Mouse (Mus musculus) left cerebral cortex, adult 9 months (tissue): ENCODE data around the gene Galnt10.

Experiments
- DNase-seq, 2 experiments: peaks; one replicate each; pipeline ENCODE4 v3.0.0; 2022; ENCODE audit warnings: low spot score in 2 of 2

Galnt10 gene

GRCm38 (mm10) chr11:57827915-57828545 is 182.8 kb downstream of the Galnt10 start:
- no peak for DNase-seq

GRCm38 (mm10) chr11:57828955-57829870 is 184.0 kb downstream of the Galnt10 start:
- no peak for DNase-seq

GRCm38 (mm10) chr11:57829871-57830775 is 184.9 kb downstream of the Galnt10 start:
- no peak for DNase-seq

GRCm38 (mm10) chr11:57831281-57831781 is 186.1 kb downstream of the Galnt10 start:
- DNase-seq, result no peak

GRCm38 (mm10) chr11:57831861-57832260 is 186.6 kb downstream of the Galnt10 start:
- DNase-seq, result no peak

- DNase-seq, result no peak
Observed at GRCm38 (mm10) chr11:57832552-57833201, 187.4 kb downstream of the Galnt10 start, which contains the start of gene Hand1. Gene Hand1 (minus strand): TSS chr11:57832818.

GRCm38 (mm10) chr11:57833296-57833977 is 188.2 kb downstream of the Galnt10 start:
- no peak for DNase-seq

GRCm38 (mm10) chr11:57834031-57834430 is 188.8 kb downstream of the Galnt10 start:
- no peak for DNase-seq

- DNase-seq, result no peak
Observed at GRCm38 (mm10) chr11:57835331-57835730, 190.1 kb downstream of the Galnt10 start.

- DNase-seq, result no peak
Observed at GRCm38 (mm10) chr11:57835931-57836330, 190.7 kb downstream of the Galnt10 start.

- DNase-seq, result no peak
Observed at GRCm38 (mm10) chr11:57836401-57836800, 191.2 kb downstream of the Galnt10 start.
